16 mouse cellular contexts compared by ENCODE assay signal in the genomic region with DNA sequence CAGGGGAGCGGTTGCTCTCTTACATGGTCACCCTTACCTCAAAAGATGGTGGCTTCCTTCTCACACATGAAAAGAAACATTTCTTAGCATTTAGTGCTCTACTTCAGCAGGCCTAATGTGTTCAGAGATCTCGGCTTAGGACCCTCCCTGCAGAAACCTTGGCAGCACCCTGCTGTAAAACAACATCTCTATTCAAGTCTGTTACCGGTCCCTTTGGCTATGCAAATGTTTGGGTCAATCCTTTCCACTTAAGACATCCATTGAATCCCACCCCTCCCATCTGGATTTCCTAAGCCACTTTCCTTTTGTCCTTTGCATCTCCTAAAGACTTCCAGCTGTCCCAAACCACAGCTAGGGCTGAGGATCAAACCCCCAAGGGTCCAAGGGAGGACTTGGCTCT.
"Had no signal": no experiment of that assay in that cellular context is flagged by ENCODE, and none has a peak within 500 bp of the region (broad histone marks: within the 10 kb centered on the region; RNA-seq: fewer than 3 reads in every experiment).

No protein-coding gene starts in this region.

- H3K36me3 ChIP-seq: kidney, embryonic 15.5 days; liver, embryonic 13.5 days had no signal

- H3K4me1 ChIP-seq: liver, embryonic 13.5 days had no signal

- H3K9ac ChIP-seq: kidney, embryonic 15.5 days; liver, embryonic 13.5 days had no signal

- H3K27ac ChIP-seq: kidney, embryonic 15.5 days; layer of hippocampus, adult 2 months; liver, embryonic 13.5 days; stomach, postnatal 0 days had no signal

- DNase-seq: kidney, postnatal 14 days; layer of hippocampus, adult 9-11 months; liver, embryonic 13.5 days; lung, adult 2 months; lung, postnatal 14 days; lung, postnatal 4 days; midbrain, embryonic 14.5 days; right cerebral cortex, adult 18-20 months; right cerebral cortex, postnatal 14 days; right cerebral cortex, postnatal 4 days; thymus, adult 2 months; thymus, postnatal 14 days; thymus, postnatal 4 days had no signal

- H3K27me3 ChIP-seq: kidney, embryonic 15.5 days; liver, embryonic 13.5 days had no signal

- H3K4me3 ChIP-seq: kidney, embryonic 15.5 days; layer of hippocampus, adult 2 months; liver, embryonic 13.5 days had no signal
